Mouse (Mus musculus): ENCODE measurements around the gene Snrnp70. TPM values are rescaled to one million over a fixed set of nuclear protein-coding genes. Genes with fewer than 3 reads are reported as not detected.
A peak's percentile ranks its signal among the peaks of the same experiment; 100 is the strongest.

Snrnp70 gene
- polyA plus RNA-seq, 1 experiment from 2014 or later = 85.3 TPM

DNA sequence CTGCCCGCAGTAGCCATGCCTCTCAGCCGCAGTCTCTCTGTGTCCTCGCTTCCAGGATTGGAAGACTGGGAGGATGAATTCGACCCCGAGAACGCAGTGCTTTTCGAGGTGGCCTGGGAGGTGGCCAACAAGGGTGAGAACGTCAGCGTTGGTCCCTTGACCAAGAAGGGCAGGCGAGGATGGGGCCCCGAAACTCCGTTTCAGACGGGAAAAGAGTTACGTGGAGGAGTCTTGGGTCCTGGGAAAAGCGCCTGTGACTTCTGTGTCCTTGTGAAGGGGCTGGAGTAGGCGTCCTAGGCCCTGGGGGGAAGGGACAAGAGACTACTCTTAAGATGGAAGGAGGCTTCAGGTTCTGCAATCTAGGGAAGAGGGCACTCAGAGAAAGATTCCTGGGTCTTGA is 39.5 kb upstream of the Snrnp70 start:
- Histone ChIP-seq H3K9me3 (ENCODE audit: low read length) (no peaks in the 10 kb centered on the region), H3K4me1 (ENCODE audit: insufficient read depth, low read depth, low read length) (peaks cover 26% of the 10 kb centered on the region; the same call in 1 of the 2 replicates), H3K4me3 (ENCODE audit: low read depth, low read length) (peak overlapping the region; percentile 63), H3K4me2 (replicated peaks; ENCODE audit: low read depth, low read length) (peak overlapping the region; percentile 82), H3K27ac (ENCODE audit: low read length) (peak overlapping the region; percentile 91), H3K27me3 (replicated peaks; ENCODE audit: insufficient read depth, low read length) (no peaks in the 10 kb centered on the region), H3K36me3 (ENCODE audit: insufficient read depth, low read length) (no peaks in the 10 kb centered on the region), H3K9ac (replicated peaks; ENCODE audit: low read depth) (peak overlapping the region; percentile 64)
- ATAC-seq = peak; percentile 8; the same call in 1 of the 2 replicates
- DNase-seq (ENCODE audit: low spot score) = peak; percentile 65
- 3% methylated on average over 16 of the region's 16 CpGs for WGBS
- TF ChIP-seq EP300 (IDR thresholded peaks at IDR 0.05) (peak; percentile 24; the same call in 1 of the 2 replicates), CTCF (IDR thresholded peaks at IDR 0.05) (no peak)

DNA sequence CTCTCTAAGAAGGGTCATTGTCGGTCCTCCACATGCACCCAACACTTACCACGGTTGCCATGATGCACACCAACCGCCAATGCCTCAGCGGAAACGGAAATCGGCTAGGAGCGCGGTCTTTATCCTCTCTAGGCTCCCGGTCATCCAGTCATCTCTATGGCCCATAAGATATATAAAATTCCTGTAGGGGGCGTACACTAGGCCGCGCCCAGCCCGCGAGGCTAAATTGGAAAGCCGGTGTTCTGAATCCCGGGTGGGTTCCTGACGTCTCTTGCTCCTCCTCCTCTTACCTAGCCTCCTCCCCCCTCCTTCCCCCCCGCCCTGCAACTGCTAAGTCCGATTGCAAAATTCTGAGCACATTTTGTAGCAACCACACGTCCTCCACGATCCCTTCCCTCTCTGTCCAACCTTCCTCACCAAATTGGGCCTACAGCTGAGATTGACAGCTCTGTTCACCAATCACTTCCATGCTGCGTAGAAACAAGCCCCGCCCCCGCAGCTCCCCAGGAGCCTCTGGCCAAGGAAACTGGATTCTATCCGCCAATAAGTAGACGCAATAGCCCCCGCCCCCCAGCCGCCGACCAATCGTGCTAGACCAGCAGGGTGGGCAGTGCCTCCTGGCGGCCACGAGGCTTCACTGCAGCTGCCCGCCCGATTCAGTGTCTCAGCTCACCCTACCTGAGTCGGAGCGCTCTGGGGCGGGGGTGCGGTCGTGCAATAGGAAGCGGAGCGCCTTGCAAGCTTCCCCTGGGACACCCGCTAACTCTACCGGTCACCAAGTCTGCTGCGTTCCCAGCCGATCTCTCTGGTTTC is 38.9 kb upstream of the Snrnp70 start, which contains the start of gene Gys1:
Gys1 (plus strand) TSS at position 642 of the 813 bp plus-strand sequence.
- Histone ChIP-seq H3K9me3 (ENCODE audit: low read length) (no peaks in the 10 kb centered on the region), H3K4me1 (ENCODE audit: insufficient read depth, low read depth, low read length) (peaks cover 26% of the 10 kb centered on the region; the same call in 1 of the 2 replicates), H3K4me2 (replicated peaks; ENCODE audit: low read depth, low read length) (peak within 1 kb of the TSS; percentile 86), H3K27ac (ENCODE audit: low read length) (peak within 1 kb of the TSS; percentile 91), H3K36me3 (ENCODE audit: insufficient read depth, low read length) (peaks cover under 1% of the 10 kb centered on the region; the same call in 1 of the 2 replicates), H3K4me3 (ENCODE audit: low read depth, low read length) (peak within 1 kb of the TSS; percentile 63), H3K9ac (replicated peaks; ENCODE audit: low read depth) (peak within 1 kb of the TSS; percentile 64), H3K27me3 (replicated peaks; ENCODE audit: insufficient read depth, low read length) (no peaks in the 10 kb centered on the region)
- ATAC-seq (peak; percentile 96), DNase-seq (ENCODE audit: low spot score) (peak; percentile 100)
- WGBS = under 1% methylated on average over 45 of the region's 45 CpGs
- TF ChIP-seq CTCF (IDR thresholded peaks at IDR 0.05) (peak; percentile 98), EP300 (IDR thresholded peaks at IDR 0.05) (peak; percentile 81)

DNA sequence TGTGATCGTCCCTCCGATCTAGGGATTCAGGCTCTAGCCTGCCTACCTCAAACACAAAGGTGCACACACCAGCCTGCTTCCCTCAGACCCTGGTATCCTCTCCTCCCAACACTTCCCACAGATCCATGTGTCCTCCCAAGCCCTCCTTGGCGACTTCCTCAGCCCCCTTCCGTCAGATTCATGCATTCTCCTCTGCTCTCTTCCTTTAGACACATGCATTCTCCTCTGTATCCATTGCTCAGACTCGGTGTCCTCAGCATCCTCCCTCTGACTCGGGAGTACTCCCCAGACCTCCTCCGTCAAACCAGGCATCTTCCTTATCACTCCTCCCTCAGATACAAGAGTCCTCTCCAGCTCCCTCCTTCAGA is 38.3 kb upstream of the Snrnp70 start:
- Histone ChIP-seq H3K27ac (ENCODE audit: low read length) (peak overlapping the region; percentile 72), H3K36me3 (ENCODE audit: insufficient read depth, low read length) (peaks cover 6% of the 10 kb centered on the region), H3K9me3 (ENCODE audit: low read length) (no peaks in the 10 kb centered on the region), H3K4me1 (ENCODE audit: insufficient read depth, low read depth, low read length) (peaks cover 26% of the 10 kb centered on the region; the same call in 1 of the 2 replicates), H3K4me2 (replicated peaks; ENCODE audit: low read depth, low read length) (peak overlapping the region; percentile 86), H3K4me3 (ENCODE audit: low read depth, low read length) (peak overlapping the region; percentile 55), H3K27me3 (replicated peaks; ENCODE audit: insufficient read depth, low read length) (no peaks in the 10 kb centered on the region), H3K9ac (replicated peaks; ENCODE audit: low read depth) (peak overlapping the region; percentile 55)
- 0% methylated on average over 7 of the region's 7 CpGs for WGBS
- TF ChIP-seq CTCF (IDR thresholded peaks at IDR 0.05) (no peak), EP300 (IDR thresholded peaks at IDR 0.05) (no peak)
- no peak for ATAC-seq
- no peak for DNase-seq (ENCODE audit: low spot score)

DNA sequence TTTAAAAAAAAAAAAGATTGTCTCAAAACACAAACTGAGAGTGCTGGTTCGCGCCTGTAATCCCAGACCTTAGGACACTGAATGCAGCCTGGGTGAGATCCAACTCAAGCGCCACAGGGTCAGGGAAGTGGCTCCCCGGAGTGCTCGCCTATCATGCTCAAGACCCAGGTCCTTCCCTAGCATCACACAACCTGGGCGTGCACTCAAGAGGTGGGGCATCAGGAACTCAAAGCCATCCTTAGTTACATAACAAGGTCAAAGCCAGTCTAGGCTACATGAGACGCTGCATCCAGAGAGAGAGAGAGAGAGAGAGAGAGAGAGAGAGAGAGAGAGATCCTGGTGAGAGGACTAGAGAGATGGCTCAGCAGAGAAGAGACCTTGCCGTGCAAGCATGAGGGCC is 31.0 kb upstream of the Snrnp70 start:
- DNase-seq (ENCODE audit: low spot score) (no peak), ATAC-seq (no peak)
- no peak for TF ChIP-seq CTCF (IDR thresholded peaks at IDR 0.05)
- TF ChIP-seq EP300 (IDR thresholded peaks at IDR 0.05) = no peak
- no peak overlapping the region for H3K27ac ChIP-seq (ENCODE audit: low read length)
- H3K4me2 ChIP-seq (replicated peaks; ENCODE audit: low read depth, low read length) = no peak overlapping the region
- no peaks in the 10 kb centered on the region for H3K9me3 ChIP-seq (ENCODE audit: low read length)
- no peak overlapping the region for H3K4me3 ChIP-seq (ENCODE audit: low read depth, low read length)
- H3K36me3 ChIP-seq (ENCODE audit: insufficient read depth, low read length) = peaks cover 37% of the 10 kb centered on the region
- 81% methylated on average over 8 of the region's 8 CpGs for WGBS
- no peaks in the 10 kb centered on the region for H3K27me3 ChIP-seq (replicated peaks; ENCODE audit: insufficient read depth, low read length)
- no peak overlapping the region for H3K9ac ChIP-seq (replicated peaks; ENCODE audit: low read depth)
- no peaks in the 10 kb centered on the region for H3K4me1 ChIP-seq (ENCODE audit: insufficient read depth, low read depth, low read length)

DNA sequence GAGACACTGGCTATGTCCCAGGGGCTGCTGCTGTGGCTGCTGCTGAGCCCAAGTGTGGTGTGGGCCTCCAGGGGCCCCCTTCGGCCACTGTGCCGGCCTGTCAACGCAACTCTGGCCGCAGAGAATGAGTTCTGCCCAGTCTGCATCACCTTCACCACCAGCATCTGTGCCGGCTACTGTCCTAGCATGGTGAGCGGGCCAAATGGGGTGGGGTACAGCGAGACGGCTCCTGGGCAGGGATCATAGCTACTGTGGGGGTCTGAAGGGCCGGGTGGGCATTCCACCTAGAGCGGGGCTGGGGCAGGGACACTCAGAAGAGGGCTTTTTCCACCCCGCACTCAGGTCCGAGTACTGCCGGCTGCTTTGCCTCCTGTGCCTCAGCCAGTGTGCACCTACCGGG is 25.7 kb upstream of the Snrnp70 start:
- no peaks in the 10 kb centered on the region for H3K4me1 ChIP-seq (ENCODE audit: insufficient read depth, low read depth, low read length)
- no peak for TF ChIP-seq EP300 (IDR thresholded peaks at IDR 0.05)
- TF ChIP-seq CTCF (IDR thresholded peaks at IDR 0.05) = no peak
- H3K27me3 ChIP-seq (replicated peaks; ENCODE audit: insufficient read depth, low read length) = 0 out of 2 replicates have a peak, but pooled peaks cover 5% of the 10 kb centered on the region
- peaks cover 24% of the 10 kb centered on the region for H3K36me3 ChIP-seq (ENCODE audit: insufficient read depth, low read length)
- 92% methylated on average over 14 of the region's 14 CpGs for WGBS
- no peak overlapping the region for H3K27ac ChIP-seq (ENCODE audit: low read length)
- ATAC-seq (no peak), DNase-seq (ENCODE audit: low spot score) (no peak)
- no peak overlapping the region for H3K4me3 ChIP-seq (ENCODE audit: low read depth, low read length)
- H3K9ac ChIP-seq (replicated peaks; ENCODE audit: low read depth) = no peak overlapping the region
- no peak overlapping the region for H3K4me2 ChIP-seq (replicated peaks; ENCODE audit: low read depth, low read length)
- H3K9me3 ChIP-seq (ENCODE audit: low read length) = no peaks in the 10 kb centered on the region

DNA sequence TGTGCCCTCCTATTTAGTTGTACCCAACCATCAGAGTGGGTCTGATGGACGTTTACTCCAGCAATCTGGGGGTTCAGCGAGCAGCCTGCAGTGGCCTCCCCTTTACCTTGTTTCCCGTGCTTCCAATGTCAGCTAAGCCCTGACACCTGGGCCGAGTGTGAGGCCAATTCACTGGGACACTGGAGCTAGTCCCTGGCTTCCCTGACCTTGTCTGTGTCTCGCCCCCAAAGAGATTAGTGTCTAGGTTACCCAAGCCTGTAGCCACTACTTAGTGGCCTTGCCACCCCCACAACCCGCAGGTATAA is 25.0 kb upstream of the Snrnp70 start, which contains the start of gene Lhb:
Lhb (plus strand) TSS at position 206 of the 305 bp plus-strand sequence.
- Histone ChIP-seq H3K4me2 (replicated peaks; ENCODE audit: low read depth, low read length) (no peak within 1 kb of the TSS), H3K9ac (replicated peaks; ENCODE audit: low read depth) (no peak within 1 kb of the TSS), H3K27ac (ENCODE audit: low read length) (no peak within 1 kb of the TSS), H3K27me3 (replicated peaks; ENCODE audit: insufficient read depth, low read length) (peaks cover 6% of the 10 kb centered on the region; the same call in 1 of the 2 replicates), H3K4me1 (ENCODE audit: insufficient read depth, low read depth, low read length) (no peaks in the 10 kb centered on the region), H3K4me3 (ENCODE audit: low read depth, low read length) (no peak within 1 kb of the TSS), H3K9me3 (ENCODE audit: low read length) (no peaks in the 10 kb centered on the region), H3K36me3 (ENCODE audit: insufficient read depth, low read length) (peaks cover 24% of the 10 kb centered on the region)
- ATAC-seq (no peak), DNase-seq (ENCODE audit: low spot score) (no peak)
- TF ChIP-seq CTCF (IDR thresholded peaks at IDR 0.05) = no peak
- no peak for TF ChIP-seq EP300 (IDR thresholded peaks at IDR 0.05)
- WGBS = 67% methylated on average over 6 of the region's 6 CpGs

Data from lung, postnatal 0 days (tissue).